Mouse (Mus musculus) embryonic facial prominence, embryonic 11.5 days (tissue): ENCODE data around the gene Hivep2. TPM values are rescaled to one million over a fixed set of nuclear protein-coding genes. Genes with fewer than 3 reads are reported as not detected.

ENCODE experiments used
- ATAC-seq: fragments of 200-750 bp; cut with Nextera tagmentation; replicated peaks from 2 replicates; pipeline ENCODE4 v1.8.0; 2017; ENCODE audit warnings: low read depth; ENCODE audit not compliant: insufficient number of reproducible peaks, low FRiP score, low TSS enrichment
- DNase-seq: peaks from one replicate; pipeline ENCODE4 v3.0.0-alpha.2; 2015; ENCODE audit warnings: low spot score
- H3K27ac ChIP-seq: fragments of 300-500 bp; sonication (generic); replicated peaks from 2 replicates; pipeline ENCODE4 v1.5.1; 2014; ENCODE audit warnings: mild to moderate bottlenecking, low read depth, low read length, control low read depth
- H3K27me3 ChIP-seq: fragments of 300-500 bp; sonication (generic); 2 replicates; pipeline ENCODE4 v1.6.1; 2014; ENCODE audit warnings: mild to moderate bottlenecking, low read length, moderate library complexity, mixed read lengths; ENCODE audit not compliant: control insufficient read depth, insufficient read depth
- H3K36me3 ChIP-seq: fragments of 300-500 bp; sonication (generic); replicated peaks from 2 replicates; pipeline ENCODE4 v1.6.1; 2014; ENCODE audit warnings: low read depth, mild to moderate bottlenecking, low read length, moderate library complexity, mixed read lengths; ENCODE audit not compliant: control insufficient read depth, insufficient read depth
- H3K4me1 ChIP-seq: fragments of 300-500 bp; sonication (generic); 2 replicates; pipeline ENCODE4 v1.6.1; 2014; ENCODE audit warnings: low read length, mixed read lengths; ENCODE audit not compliant: control insufficient read depth, insufficient read depth
- H3K4me2 ChIP-seq: fragments of 300-500 bp; sonication (generic); 2 replicates; pipeline ENCODE4 v1.6.1; 2014; ENCODE audit warnings: low read depth, mild to moderate bottlenecking, control low read depth, low read length, moderate library complexity
- H3K4me3 ChIP-seq: fragments of 300-500 bp; sonication (generic); 2 replicates; pipeline ENCODE4 v1.5.1; 2014; ENCODE audit warnings: low read depth, low read length, control low read depth
- H3K9ac ChIP-seq: fragments of 300-500 bp; sonication (generic); replicated peaks from 2 replicates; pipeline ENCODE4 v1.6.1; 2014; ENCODE audit warnings: mild to moderate bottlenecking, control low read depth, low read length
- H3K9me3 ChIP-seq: fragments of 300-500 bp; sonication (generic); replicated peaks from 2 replicates; pipeline ENCODE4 v1.6.1; 2016; ENCODE audit warnings: mild to moderate bottlenecking, low read length, inconsistent platforms, mixed read lengths; ENCODE audit not compliant: control insufficient read depth
- WGBS: fragments of 180-500 bp; shearing (Covaris S2); extraction: QIAGEN DNeasy Blood & Tissue Kit; methylation state at CpG from one replicate; pipeline ENCODE4 v1.1.7; 2014; 5-methylcytosine and 5-hydroxymethylcytosine counted together
- polyA plus RNA-seq: library from polyadenylated mRNA; unstranded; fragments of >200 nt; fragmentation: Nextera tagmentation; extraction: Ambion mirVana; gene quantifications from 2 replicates; pipeline ENCODE4 v1.2.1, GENCODE M21; 2014

Hivep2 gene
- polyA plus RNA-seq, 1 experiment from 2014 or later, result 4.4 TPM

DNA sequence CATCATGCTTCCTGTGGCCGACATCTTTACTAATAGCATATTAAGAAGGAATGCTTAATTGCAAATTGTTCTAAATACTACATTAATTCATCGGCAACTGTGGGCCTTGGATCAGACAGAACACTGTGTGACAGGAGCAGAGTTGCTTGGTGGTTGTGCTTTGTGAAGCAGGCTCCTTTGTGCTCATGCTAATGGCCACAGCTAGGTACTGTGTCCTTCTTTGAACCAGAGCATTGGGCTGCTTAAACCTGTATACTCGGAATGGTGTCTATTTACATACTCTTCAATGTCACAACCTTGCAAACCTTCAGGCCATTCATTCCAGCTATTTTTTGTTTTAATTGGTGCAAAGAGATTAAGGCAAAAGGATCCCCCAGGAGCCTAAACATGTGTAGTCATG, 115.9 kb downstream of the Hivep2 start:
- Histone ChIP-seq H3K36me3 (no peaks in the 10 kb centered on the region), H3K9ac (no peak overlapping the region), H3K9me3 (no peaks in the 10 kb centered on the region), H3K27me3 (no peaks in the 10 kb centered on the region), H3K4me1 (no peaks in the 10 kb centered on the region), H3K27ac (no peak overlapping the region), H3K4me3 (no peak overlapping the region), H3K4me2 (no peak overlapping the region)
- 72% methylated on average over 3 of the region's 3 CpGs for WGBS
- DNase-seq (no peak), ATAC-seq (no peak)

DNA sequence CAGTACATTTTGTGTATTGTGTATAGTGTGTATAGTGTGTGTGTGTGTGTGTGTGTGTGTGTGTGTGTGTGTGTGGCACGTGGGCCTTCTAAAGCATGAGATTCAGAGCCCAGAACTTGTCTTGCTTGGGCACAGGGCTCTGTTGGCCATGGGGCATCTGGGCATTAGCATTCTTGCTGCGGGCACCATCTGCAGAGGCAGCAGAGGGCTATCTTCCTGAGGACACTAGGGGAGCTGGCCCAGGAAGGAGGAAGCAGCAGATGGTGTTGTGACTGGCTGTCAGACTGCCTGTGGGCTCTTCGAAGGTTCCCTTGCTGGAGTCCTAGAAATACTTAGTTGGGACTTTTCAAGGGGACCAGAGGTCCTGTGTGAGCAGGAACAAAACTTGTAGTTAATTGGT, 116.4 kb downstream of the Hivep2 start:
- Histone ChIP-seq H3K4me2 (no peak overlapping the region), H3K27me3 (no peaks in the 10 kb centered on the region), H3K4me1 (no peaks in the 10 kb centered on the region), H3K9ac (no peak overlapping the region), H3K27ac (no peak overlapping the region), H3K4me3 (no peak overlapping the region), H3K36me3 (no peaks in the 10 kb centered on the region), H3K9me3 (no peaks in the 10 kb centered on the region)
- WGBS, result 62% methylated on average over 3 of the region's 3 CpGs
- no peak for DNase-seq
- ATAC-seq, result no peak

DNA sequence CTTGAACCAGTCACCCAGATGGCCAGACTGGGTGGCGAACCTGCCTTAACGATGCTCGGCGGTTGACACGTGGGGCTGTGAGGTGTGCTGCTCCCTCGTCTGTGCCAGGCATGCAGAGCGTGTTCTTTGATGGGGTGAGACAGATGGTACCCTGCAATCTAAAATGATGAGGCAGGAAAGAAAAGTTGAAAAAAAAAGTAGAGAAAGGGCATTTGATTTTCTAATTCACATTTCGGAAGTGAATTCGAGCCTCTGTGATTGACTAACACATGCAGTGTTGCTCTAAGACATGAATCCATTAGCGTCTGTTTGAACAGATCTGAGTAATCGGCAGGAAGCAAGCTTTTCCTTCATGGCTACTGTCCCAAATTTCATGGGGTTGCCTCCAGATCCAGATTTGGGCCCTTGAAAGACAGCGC, 119.4 kb downstream of the Hivep2 start:
- H3K4me2 ChIP-seq, result no peak overlapping the region
- no peaks in the 10 kb centered on the region for H3K9me3 ChIP-seq
- H3K4me1 ChIP-seq, result no peaks in the 10 kb centered on the region
- H3K36me3 ChIP-seq, result no peaks in the 10 kb centered on the region
- H3K27me3 ChIP-seq, result no peaks in the 10 kb centered on the region
- no peak overlapping the region for H3K4me3 ChIP-seq
- 89% methylated on average over 12 of the region's 12 CpGs for WGBS
- no peak for DNase-seq
- no peak overlapping the region for H3K27ac ChIP-seq
- no peak overlapping the region for H3K9ac ChIP-seq
- no peak for ATAC-seq

GRCm38 (mm10) chr10:14085882-14086515, 120.1 kb downstream of the Hivep2 start:
- H3K4me2 ChIP-seq, result no peak overlapping the region
- no peaks in the 10 kb centered on the region for H3K9me3 ChIP-seq
- DNase-seq, result no peak
- H3K36me3 ChIP-seq, result no peaks in the 10 kb centered on the region
- H3K27me3 ChIP-seq, result no peaks in the 10 kb centered on the region
- H3K27ac ChIP-seq, result no peak overlapping the region
- no peaks in the 10 kb centered on the region for H3K4me1 ChIP-seq
- H3K9ac ChIP-seq, result no peak overlapping the region
- no peak for ATAC-seq
- 75% methylated on average over 10 of the region's 10 CpGs for WGBS
- H3K4me3 ChIP-seq, result no peak overlapping the region

GRCm38 (mm10) chr10:14087316-14087715, 121.4 kb downstream of the Hivep2 start:
- Histone ChIP-seq H3K9ac (no peak overlapping the region), H3K27me3 (no peaks in the 10 kb centered on the region), H3K36me3 (no peaks in the 10 kb centered on the region), H3K4me2 (no peak overlapping the region), H3K4me1 (no peaks in the 10 kb centered on the region), H3K4me3 (no peak overlapping the region), H3K27ac (no peak overlapping the region), H3K9me3 (no peaks in the 10 kb centered on the region)
- DNase-seq (no peak), ATAC-seq (no peak)
- WGBS, result 81% methylated on average over 7 of the region's 7 CpGs

GRCm38 (mm10) chr10:14089488-14089887, 123.6 kb downstream of the Hivep2 start:
- H3K36me3 ChIP-seq, result no peaks in the 10 kb centered on the region
- H3K4me2 ChIP-seq, result no peak overlapping the region
- ATAC-seq (no peak), DNase-seq (peak; percentile 20)
- no peaks in the 10 kb centered on the region for H3K9me3 ChIP-seq
- no peak overlapping the region for H3K9ac ChIP-seq
- H3K27ac ChIP-seq, result no peak overlapping the region
- 45% methylated on average over 9 of the region's 9 CpGs for WGBS
- no peaks in the 10 kb centered on the region for H3K27me3 ChIP-seq
- no peak overlapping the region for H3K4me3 ChIP-seq
- no peaks in the 10 kb centered on the region for H3K4me1 ChIP-seq

DNA sequence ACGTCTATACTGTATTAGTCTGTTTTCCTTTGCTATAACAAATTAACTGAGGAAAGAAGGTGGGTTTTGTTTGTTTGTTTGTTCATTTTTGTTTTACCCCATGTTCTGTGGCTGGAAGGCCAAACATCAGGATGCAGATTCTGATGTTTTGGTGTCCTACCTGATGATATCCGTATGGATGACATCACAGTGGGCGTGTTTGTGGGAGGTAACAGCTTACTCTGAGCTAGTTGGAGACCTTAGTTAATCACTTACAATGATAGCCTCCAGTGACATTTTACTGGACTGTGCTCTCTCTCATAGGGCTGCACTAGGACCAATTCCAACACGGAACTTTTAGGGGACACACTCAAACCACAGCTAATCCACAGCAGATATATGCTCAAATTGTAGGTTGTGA, 128.2 kb downstream of the Hivep2 start:
- Histone ChIP-seq H3K9me3 (no peaks in the 10 kb centered on the region), H3K27me3 (no peaks in the 10 kb centered on the region), H3K4me1 (no peaks in the 10 kb centered on the region), H3K9ac (no peak overlapping the region), H3K4me3 (no peak overlapping the region), H3K36me3 (no peaks in the 10 kb centered on the region), H3K4me2 (no peak overlapping the region), H3K27ac (no peak overlapping the region)
- no peak for DNase-seq
- ATAC-seq, result no peak
- 88% methylated on average over 4 of the region's 4 CpGs for WGBS

DNA sequence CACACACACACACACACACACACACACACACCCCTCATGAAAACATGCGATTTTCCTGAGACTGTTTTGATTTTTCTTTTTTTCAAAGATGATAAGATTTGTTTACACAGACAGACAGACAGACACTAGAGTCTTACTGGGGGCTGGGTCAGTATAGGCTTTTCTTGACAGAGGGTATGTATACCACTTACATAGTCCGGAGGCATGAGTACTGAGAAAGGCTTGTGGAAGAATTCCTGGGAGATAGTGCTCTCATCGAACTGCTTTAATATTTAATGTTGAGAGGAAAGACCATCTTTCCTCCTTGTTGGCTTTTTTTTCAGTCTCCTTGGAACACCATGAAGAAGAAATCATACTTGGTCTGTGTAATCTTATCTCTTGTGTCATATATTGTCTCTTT, 130.2 kb downstream of the Hivep2 start:
- no peaks in the 10 kb centered on the region for H3K4me1 ChIP-seq
- H3K4me3 ChIP-seq, result no peak overlapping the region
- no peaks in the 10 kb centered on the region for H3K9me3 ChIP-seq
- 91% methylated on average over 3 of the region's 3 CpGs for WGBS
- DNase-seq (no peak), ATAC-seq (no peak)
- no peak overlapping the region for H3K4me2 ChIP-seq
- H3K27ac ChIP-seq, result no peak overlapping the region
- no peaks in the 10 kb centered on the region for H3K36me3 ChIP-seq
- no peak overlapping the region for H3K9ac ChIP-seq
- no peaks in the 10 kb centered on the region for H3K27me3 ChIP-seq
